Mouse (Mus musculus) ES-E14 (cell line): ENCODE measurements at regions not wholly inside any gene's neighbourhood (a gene's known extent, or its start where the extent isn't known, plus 50 kb on each side); places are given as distances from the start of the nearest gene placed in this dataset.

Experiments used
- DNase-seq: peaks from one replicate; pipeline ENCODE4 v3.0.0-alpha.2; 2013; ENCODE audit warnings: low read depth, low spot score
- H3K27ac ChIP-seq: 2 replicates; pipeline ENCODE4 v1.5.1; 2012; ENCODE audit warnings: low read depth, mild to moderate bottlenecking, low read length, moderate library complexity, mixed read lengths; ENCODE audit not compliant: poor library complexity, insufficient read depth, severe bottlenecking
- H3K36me3 ChIP-seq: 2 replicates; pipeline ENCODE4 v1.6.1; 2012; ENCODE audit warnings: mild to moderate bottlenecking, low read length, moderate library complexity, mixed read lengths; ENCODE audit not compliant: control insufficient read depth, poor library complexity, insufficient read depth, severe bottlenecking
- H3K4me1 ChIP-seq, 2 experiments: fragments of 150-350 bp in 1 of 2; sonication (generic) in 1 of 2; 2 replicates each; pipeline ENCODE4 v1.6.1; 2012; ENCODE audit warnings: low read length in 2 of 2, mild to moderate bottlenecking in 1 of 2, mixed read lengths in 1 of 2; ENCODE audit not compliant: control insufficient read depth in 2 of 2, insufficient read depth in 2 of 2, poor library complexity in 1 of 2
- H3K4me3 ChIP-seq, 2 experiments: fragments of 150-350 bp in 1 of 2; sonication (generic) in 1 of 2; 2 replicates each; pipeline ENCODE4 v1.5.1; 2012; ENCODE audit warnings: low read length in 2 of 2, low read depth in 1 of 2, mild to moderate bottlenecking in 1 of 2, mixed read lengths in 1 of 2; ENCODE audit not compliant: insufficient read depth in 1 of 2, poor library complexity in 1 of 2, severe bottlenecking in 1 of 2
- H3K9ac ChIP-seq: 2 replicates; pipeline ENCODE4 v1.6.1; 2012; ENCODE audit warnings: low read depth, mild to moderate bottlenecking, low read length, mixed read lengths; ENCODE audit not compliant: poor library complexity, insufficient read depth, severe bottlenecking
- H3K9me3 ChIP-seq: fragments of 150-350 bp; sonication (generic); 2 replicates; pipeline ENCODE4 v1.6.1; 2012; ENCODE audit warnings: low read depth, mild to moderate bottlenecking, low read length; ENCODE audit not compliant: control insufficient read depth, insufficient read depth
- CHD2 ChIP-seq: IDR thresholded peaks from 2 replicates; pipeline ENCODE4 v1.6.1; 2014; ENCODE audit warnings: mild to moderate bottlenecking, low read depth, low read length, inconsistent platforms
- HCFC1 ChIP-seq: IDR thresholded peaks from 2 replicates; pipeline ENCODE4 v1.6.1; 2012; ENCODE audit warnings: low read length, inconsistent platforms, borderline replicate concordance; ENCODE audit not compliant: insufficient read depth
- MAFK ChIP-seq: IDR thresholded peaks from 2 replicates; pipeline ENCODE4 v1.6.1; 2014; ENCODE audit warnings: mild to moderate bottlenecking, low read depth, low read length, inconsistent platforms; ENCODE audit not compliant: insufficient read depth
- ZC3H11A ChIP-seq: IDR thresholded peaks from 2 replicates; pipeline ENCODE4 v1.6.1; 2012; ENCODE audit warnings: low read depth, mild to moderate bottlenecking, inconsistent platforms, low read length, borderline replicate concordance
- ZNF384 ChIP-seq: IDR thresholded peaks from 2 replicates; pipeline ENCODE4 v1.6.1; 2012; ENCODE audit warnings: low read depth, low read length, inconsistent platforms
- in situ Hi-C, 2 experiments: fragments of 600-800 bp; cut with MboI; formaldehyde crosslinking; loops; one replicate each; pipeline ENCODE4 v1.15.1; 2025; ENCODE audit warnings: low sequenced_read_pairs in 2 of 2, inconsistent platforms in 1 of 2; ENCODE audit not compliant: unreplicated experiment in 2 of 2

DNA sequence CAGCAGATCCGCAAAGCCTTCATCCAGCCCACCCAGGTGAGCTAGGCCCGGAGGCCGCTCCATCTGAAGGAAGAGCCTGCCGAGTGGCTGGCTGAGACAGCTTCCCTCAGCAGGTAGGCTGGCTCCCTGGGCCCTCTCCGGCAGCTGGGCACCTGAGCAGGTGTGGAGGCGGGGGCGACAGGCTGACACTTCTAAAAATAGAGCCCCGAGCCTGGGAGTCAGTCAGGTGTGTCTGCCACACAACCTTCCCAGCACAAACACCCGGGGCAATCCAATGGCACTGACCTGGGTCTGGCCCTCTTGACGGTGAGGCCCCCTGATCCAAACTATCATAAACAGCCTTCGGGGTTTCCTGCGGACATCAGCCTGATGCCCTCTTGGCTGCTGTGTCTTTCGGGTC lies 58.5 kb downstream of the Zfp36l2 start:
- Histone ChIP-seq H3K9ac (peak overlapping the region; percentile 19; the same call in 1 of the 2 replicates), H3K36me3 (no peaks in the 10 kb centered on the region), H3K9me3 (no peaks in the 10 kb centered on the region), H3K27ac (0 out of 2 replicates have a peak overlapping the region, but pooled peaks have one; percentile 1), H3K4me1 (peaks cover 5 to 26% of the 10 kb centered on the region in 2 experiments), H3K4me3 (peak overlapping the region in 1 of 2 experiments; percentile 32; a peak in 2 of 4 replicates)
- in situ Hi-C loops, result no loop called here
- TF ChIP-seq ZC3H11A, result no peak
- no peak for TF ChIP-seq HCFC1
- no peak for TF ChIP-seq MAFK
- no peak for TF ChIP-seq CHD2
- no peak for TF ChIP-seq ZNF384
- DNase-seq, result no peak

DNA sequence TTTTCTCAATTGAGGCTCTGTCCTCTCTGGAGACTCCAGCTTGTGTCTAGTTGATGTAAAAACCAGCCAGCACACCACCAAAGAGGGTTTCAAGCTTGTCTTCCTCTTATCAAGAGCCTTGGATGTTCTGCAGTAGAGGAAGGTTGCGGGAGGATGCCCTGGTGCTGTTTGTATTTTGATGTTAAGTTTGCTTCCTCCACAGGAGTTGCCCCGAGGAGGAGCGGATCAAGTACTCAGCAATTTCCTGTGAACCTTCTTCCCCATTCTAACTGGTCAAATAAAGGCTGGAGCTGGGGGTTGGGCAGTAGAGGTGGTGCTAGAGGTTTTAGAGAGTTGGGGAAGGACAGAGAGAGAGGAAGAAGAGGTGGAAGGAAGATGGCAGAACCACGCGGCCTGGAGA lies 59.5 kb downstream of the Zfp36l2 start:
- Histone ChIP-seq H3K4me1 (peaks cover 5 to 24% of the 10 kb centered on the region in 2 experiments), H3K9me3 (no peaks in the 10 kb centered on the region), H3K27ac (peak overlapping the region; percentile 23; the same call in 1 of the 2 replicates), H3K9ac (no peak overlapping the region), H3K4me3 (no peak overlapping the region), H3K36me3 (no peaks in the 10 kb centered on the region)
- no peak for TF ChIP-seq CHD2
- TF ChIP-seq HCFC1, result no peak
- no peak for TF ChIP-seq ZC3H11A
- no peak for TF ChIP-seq ZNF384
- no peak for TF ChIP-seq MAFK
- no peak for DNase-seq
- in situ Hi-C loops, result no loop called here

DNA sequence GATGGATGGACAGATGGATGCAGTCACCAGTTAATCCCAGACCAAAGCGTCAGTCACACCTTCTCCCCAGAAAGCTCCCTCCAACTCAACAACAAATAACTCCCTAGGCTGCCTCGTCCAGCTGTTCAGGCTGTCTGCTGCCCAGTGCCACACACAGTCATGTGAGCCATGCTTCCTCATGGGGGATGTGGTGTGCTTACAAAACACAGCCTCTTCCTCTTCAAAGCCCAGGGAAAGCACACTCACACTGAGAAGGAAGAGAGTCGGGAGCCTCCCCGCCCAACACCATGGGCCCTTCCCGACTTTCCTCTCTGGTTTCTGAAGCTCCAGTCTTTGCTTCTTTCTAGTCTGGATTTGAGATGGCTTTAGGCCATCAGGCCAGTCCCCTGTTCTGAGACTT lies 61.6 kb downstream of the Zfp36l2 start:
- Histone ChIP-seq H3K36me3 (no peaks in the 10 kb centered on the region), H3K27ac (no peak overlapping the region), H3K4me3 (no peak overlapping the region), H3K4me1 (peaks cover 5 to 24% of the 10 kb centered on the region in 2 experiments), H3K9me3 (no peaks in the 10 kb centered on the region), H3K9ac (no peak overlapping the region)
- no peak for DNase-seq
- in situ Hi-C loops, result no loop called here
- no peak for TF ChIP-seq MAFK
- TF ChIP-seq ZC3H11A, result no peak
- no peak for TF ChIP-seq HCFC1
- TF ChIP-seq ZNF384, result no peak
- TF ChIP-seq CHD2, result no peak

DNA sequence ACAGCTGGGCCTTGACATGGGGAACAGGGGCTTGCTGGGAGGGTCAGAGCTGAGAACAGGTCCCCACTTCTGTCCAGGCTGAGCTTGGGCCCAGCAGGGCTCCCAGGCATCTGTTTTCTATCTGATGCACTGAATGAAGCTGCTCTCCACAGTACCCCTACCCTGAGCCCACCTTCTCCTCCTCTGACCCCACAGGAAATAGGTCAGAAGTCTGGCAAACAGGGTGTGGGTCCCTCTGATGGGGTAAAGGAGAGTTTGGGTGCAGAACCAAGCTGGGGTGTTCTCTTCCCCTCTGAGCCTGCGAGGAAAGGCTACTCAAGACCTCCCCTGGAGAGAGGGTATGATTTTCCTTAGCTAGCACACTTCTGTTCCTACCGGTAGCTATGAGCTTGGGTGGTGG lies 64.6 kb downstream of the Zfp36l2 start:
- in situ Hi-C loops, result no loop called here
- peaks cover 1 to 12% of the 10 kb centered on the region in 2 experiments; a peak in 3 of 4 replicates for H3K4me1 ChIP-seq
- H3K36me3 ChIP-seq, result no peaks in the 10 kb centered on the region
- no peak overlapping the region for H3K9ac ChIP-seq
- no peaks in the 10 kb centered on the region for H3K9me3 ChIP-seq
- H3K27ac ChIP-seq, result no peak overlapping the region
- TF ChIP-seq MAFK (no peak), HCFC1 (no peak), CHD2 (no peak), ZNF384 (no peak), ZC3H11A (no peak)
- DNase-seq, result no peak
- H3K4me3 ChIP-seq, result no peak overlapping the region
